8 mouse cellular contexts compared by ENCODE assay signal in genomic region chr12:31654197-31654964, GRCm38 (mm10). TPM values are rescaled to one million over a fixed set of nuclear protein-coding genes. Genes with fewer than 3 reads are reported as not detected.
DNase-seq lines count a peak whose midpoint lies in the region; ATAC-seq lines count a peak whose summit lies in the region.

Dus4l (minus strand) TSS chr12:31654826.
Cog5 (plus strand) TSS chr12:31654869.

- peak; percentile 94 for DNase-seq in CD4-positive helper T cell, adult 2 months (ENCODE audit: low read depth, low spot score)
- DNase-seq in brain, embryonic 18.5 days (ENCODE audit: low read depth, low spot score), result peak; percentile 82
- DNase-seq in kidney, postnatal 14 days, result peak; percentile 97
- peak; percentile 93 for DNase-seq in liver, embryonic 13.5 days
- peak; percentile 99 for DNase-seq in neural tube, embryonic 10.5 days (ENCODE audit: extremely low spot score, low spot score)

- under 1% methylated on average over 47 of the region's 47 CpGs for WGBS in heart, embryonic 13.5 days
- under 1% methylated on average over 47 of the region's 47 CpGs for WGBS in liver, embryonic 13.5 days (ENCODE audit: insufficient replicate concordance)
- WGBS in stomach, embryonic 16.5 days, result under 1% methylated on average over 47 of the region's 47 CpGs

- ATAC-seq in erythroid progenitor cell, adult 5-6 weeks (replicated peaks; ENCODE audit: low FRiP score, poor library complexity, severe bottlenecking), result peak; percentile 96
- peak; percentile 92 for ATAC-seq in heart, embryonic 13.5 days (ENCODE audit: extremely low read depth, insufficient number of reproducible peaks, low FRiP score, low TSS enrichment)
- ATAC-seq in liver, embryonic 13.5 days (ENCODE audit: low read depth), result peak; percentile 93
- ATAC-seq in stomach, embryonic 16.5 days (ENCODE audit: insufficient read depth, low FRiP score), result peak; percentile 97

- H3K4me2 ChIP-seq in heart, embryonic 13.5 days, result peak within 1 kb of the TSS; percentile 84
- H3K4me2 ChIP-seq in liver, embryonic 13.5 days, result peak within 1 kb of the TSS; percentile 82
- peak within 1 kb of the TSS; percentile 74 for H3K4me2 ChIP-seq in stomach, embryonic 16.5 days (ENCODE audit: low read depth, low read length)

- no peaks in the 10 kb centered on the region for H3K27me3 ChIP-seq in heart, embryonic 13.5 days (replicated peaks)
- no peaks in the 10 kb centered on the region for H3K27me3 ChIP-seq in liver, embryonic 13.5 days
- H3K27me3 ChIP-seq in stomach, embryonic 16.5 days (ENCODE audit: control insufficient read depth, insufficient read depth, low read length), result no peaks in the 10 kb centered on the region

- H3K36me3 ChIP-seq in heart, embryonic 13.5 days, result peaks cover 13% of the 10 kb centered on the region; the same call in 1 of the 2 replicates
- H3K36me3 ChIP-seq in liver, embryonic 13.5 days, result no peaks in the 10 kb centered on the region; the same call in 1 of the 2 replicates
- H3K36me3 ChIP-seq in stomach, embryonic 16.5 days (ENCODE audit: control insufficient read depth, insufficient read depth, low read length), result no peaks in the 10 kb centered on the region

- no peaks in the 10 kb centered on the region for H3K9me3 ChIP-seq in heart, embryonic 13.5 days
- H3K9me3 ChIP-seq in liver, embryonic 13.5 days (replicated peaks), result no peaks in the 10 kb centered on the region
- H3K9me3 ChIP-seq in stomach, embryonic 16.5 days (replicated peaks; ENCODE audit: control insufficient read depth, low read length), result no peaks in the 10 kb centered on the region

- H3K4me1 ChIP-seq in heart, embryonic 13.5 days, result peaks cover 12% of the 10 kb centered on the region
- H3K4me1 ChIP-seq in liver, embryonic 13.5 days (replicated peaks), result peaks cover 11% of the 10 kb centered on the region
- peaks cover 6% of the 10 kb centered on the region for H3K4me1 ChIP-seq in stomach, embryonic 16.5 days (ENCODE audit: control insufficient read depth, insufficient read depth, low read length)

- peak within 1 kb of the TSS; percentile 92 for H3K4me3 ChIP-seq in heart, embryonic 13.5 days
- peak within 1 kb of the TSS; percentile 87 for H3K4me3 ChIP-seq in liver, embryonic 13.5 days (replicated peaks)
- peak within 1 kb of the TSS; percentile 73 for H3K4me3 ChIP-seq in stomach, embryonic 16.5 days (replicated peaks; ENCODE audit: low read length)

- peak within 1 kb of the TSS; percentile 92 for H3K9ac ChIP-seq in heart, embryonic 13.5 days
- H3K9ac ChIP-seq in liver, embryonic 13.5 days, result peak within 1 kb of the TSS; percentile 84
- peak within 1 kb of the TSS; percentile 85 for H3K9ac ChIP-seq in stomach, embryonic 16.5 days (ENCODE audit: low read length)

- peak within 1 kb of the TSS; percentile 91 for H3K27ac ChIP-seq in heart, embryonic 13.5 days (replicated peaks)
- H3K27ac ChIP-seq in liver, embryonic 13.5 days, result peak within 1 kb of the TSS; percentile 81
- peak within 1 kb of the TSS; percentile 86 for H3K27ac ChIP-seq in stomach, embryonic 16.5 days (ENCODE audit: low read length)

RNA-seq across cellular contexts. Expression of gene Dus4l, which starts in this region (rescaled TPM):
- total RNA-seq in erythroid progenitor cell, adult 5-6 weeks (2015; ENCODE audit: low replicate concordance), result 0.84 and 1.4 TPM in 2 replicates
- 0.98 and 1.4 TPM in 2 replicates for total RNA-seq in erythroid progenitor cell, adult 5-6 weeks (2017; ENCODE audit: low replicate concordance)
- 5.3 and 6.8 TPM in 2 replicates for polyA plus RNA-seq in heart, embryonic 13.5 days (2015; fragmentation: Nextera tagmentation; extraction: Ambion mirVana)
- polyA plus RNA-seq in liver, embryonic 13.5 days (2015; fragmentation: Nextera tagmentation; extraction: Ambion mirVana), result 3.4 and 4.6 TPM in 2 replicates
- polyA plus RNA-seq in stomach, embryonic 16.5 days (2015; fragmentation: Nextera tagmentation; extraction: Ambion mirVana), result 7.5 and 9.5 TPM in 2 replicates

RNA-seq across cellular contexts. Expression of gene Cog5, which starts in this region (rescaled TPM):
- 16.8 and 24.9 TPM in 2 replicates for total RNA-seq in erythroid progenitor cell, adult 5-6 weeks (2015; ENCODE audit: low replicate concordance)
- total RNA-seq in erythroid progenitor cell, adult 5-6 weeks (2017; ENCODE audit: low replicate concordance), result 7.0 and 13.5 TPM in 2 replicates
- 25.5 and 28.1 TPM in 2 replicates for polyA plus RNA-seq in heart, embryonic 13.5 days (2015; fragmentation: Nextera tagmentation; extraction: Ambion mirVana)
- 8.0 and 9.3 TPM in 2 replicates for polyA plus RNA-seq in liver, embryonic 13.5 days (2015; fragmentation: Nextera tagmentation; extraction: Ambion mirVana)
- polyA plus RNA-seq in stomach, embryonic 16.5 days (2015; fragmentation: Nextera tagmentation; extraction: Ambion mirVana), result 29.6 and 31.3 TPM in 2 replicates

Comparison
In these comparisons a context has a peak if more than half of its experiments do, and no peak if none do; other contexts are left out.
1. Peak in every context shown above with its lines: DNase-seq, ATAC-seq, H3K4me3 ChIP-seq and H3K27ac ChIP-seq.